Mouse (Mus musculus) liver, embryonic 12.5 days (tissue): ENCODE results near the gene Kncn. TPM values are rescaled to one million over a fixed set of nuclear protein-coding genes. Genes with fewer than 3 reads are reported as not detected.

Experiments used
- ATAC-seq: fragments of 200-750 bp; cut with Nextera tagmentation; 2 replicates; pipeline ENCODE4 v1.8.0; 2017; ENCODE audit warnings: moderate number of reproducible peaks, mild to moderate bottlenecking, moderate library complexity
- H3K27ac ChIP-seq: fragments of 300-500 bp; sonication (generic); 2 replicates; pipeline ENCODE4 v1.5.1; 2016; ENCODE audit warnings: mild to moderate bottlenecking
- H3K27me3 ChIP-seq: fragments of 300-500 bp; sonication (generic); replicated peaks from 2 replicates; pipeline ENCODE4 v1.6.1; 2016; ENCODE audit warnings: mild to moderate bottlenecking, moderate library complexity
- H3K36me3 ChIP-seq: fragments of 300-500 bp; sonication (generic); 2 replicates; pipeline ENCODE4 v1.6.1; 2016; ENCODE audit warnings: mild to moderate bottlenecking, moderate library complexity
- H3K4me1 ChIP-seq: fragments of 300-500 bp; sonication (generic); 2 replicates; pipeline ENCODE4 v1.6.1; 2016
- H3K4me2 ChIP-seq: fragments of 300-500 bp; sonication (generic); 2 replicates; pipeline ENCODE4 v1.6.1; 2016; ENCODE audit warnings: mild to moderate bottlenecking, moderate library complexity
- H3K4me3 ChIP-seq: fragments of 300-500 bp; sonication (generic); 2 replicates; pipeline ENCODE4 v1.5.1; 2016; ENCODE audit warnings: mild to moderate bottlenecking, moderate library complexity
- H3K9ac ChIP-seq: fragments of 300-500 bp; sonication (generic); 2 replicates; pipeline ENCODE4 v1.6.1; 2016; ENCODE audit warnings: mild to moderate bottlenecking, moderate library complexity
- H3K9me3 ChIP-seq: fragments of 300-500 bp; sonication (generic); replicated peaks from 2 replicates; pipeline ENCODE4 v1.6.1; 2016; ENCODE audit warnings: mild to moderate bottlenecking, moderate library complexity
- WGBS: fragments of 180-500 bp; shearing (Covaris S2); methylation state at CpG from one replicate; pipeline ENCODE4 v1.1.7; 2016; ENCODE audit not compliant: insufficient replicate concordance; 5-methylcytosine and 5-hydroxymethylcytosine counted together
- polyA plus RNA-seq: library from polyadenylated mRNA; unstranded; fragments of >200 nt; fragmentation: Nextera tagmentation; extraction: Ambion mirVana; gene quantifications from 2 replicates; pipeline ENCODE4 v1.2.1, GENCODE M21; 2016

Gene Kncn
- polyA plus RNA-seq, 1 experiment from 2014 or later, result not detected

DNA sequence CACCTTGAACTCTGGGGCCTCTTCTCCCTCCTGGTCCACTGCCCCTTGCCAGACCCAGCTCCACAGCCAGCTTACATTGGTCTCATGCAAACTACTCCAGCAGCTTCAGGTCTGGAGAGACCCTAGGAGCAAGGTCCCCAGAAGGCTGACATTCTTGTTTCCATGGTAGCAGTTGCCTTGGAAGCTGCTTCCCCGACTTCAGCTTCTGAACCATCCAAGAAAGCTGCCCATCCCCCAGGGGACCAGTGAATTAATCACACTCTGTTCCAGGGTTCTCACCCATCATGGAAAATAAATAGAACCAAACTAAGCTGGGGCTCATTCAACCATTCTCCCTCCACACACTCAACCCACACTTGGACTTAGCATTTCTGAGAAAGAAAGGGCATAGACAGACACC, 3.0 kb upstream of the Kncn start:
- no peaks in the 10 kb centered on the region for H3K9me3 ChIP-seq
- no peak overlapping the region for H3K4me2 ChIP-seq
- WGBS, result 46% methylated on average over 1 of the region's 1 CpGs
- H3K27ac ChIP-seq, result no peak overlapping the region
- peaks cover 26% of the 10 kb centered on the region for H3K36me3 ChIP-seq
- H3K4me3 ChIP-seq, result no peak overlapping the region
- H3K9ac ChIP-seq, result no peak overlapping the region
- no peak for ATAC-seq
- H3K4me1 ChIP-seq, result 0 out of 2 replicates have a peak, but pooled peaks cover 4% of the 10 kb centered on the region
- peaks cover 29% of the 10 kb centered on the region for H3K27me3 ChIP-seq

GRCm38 (mm10) chr4:115882195-115882594, 2.0 kb upstream of the Kncn start:
- Histone ChIP-seq H3K4me1 (0 out of 2 replicates have a peak, but pooled peaks cover 4% of the 10 kb centered on the region), H3K36me3 (peaks cover 16% of the 10 kb centered on the region), H3K27ac (no peak overlapping the region), H3K4me2 (no peak overlapping the region), H3K9ac (no peak overlapping the region), H3K4me3 (no peak overlapping the region), H3K27me3 (peaks cover 37% of the 10 kb centered on the region), H3K9me3 (no peaks in the 10 kb centered on the region)
- 43% methylated on average over 4 of the region's 4 CpGs for WGBS
- no peak for ATAC-seq

- H3K4me3 ChIP-seq, result no peak overlapping the region
- no peaks in the 10 kb centered on the region for H3K36me3 ChIP-seq
- WGBS, result 56% methylated on average over 3 of the region's 3 CpGs
- H3K9ac ChIP-seq, result no peak overlapping the region
- ATAC-seq, result no peak
- H3K4me1 ChIP-seq, result 0 out of 2 replicates have a peak, but pooled peaks cover 2% of the 10 kb centered on the region
- H3K4me2 ChIP-seq, result no peak overlapping the region
- H3K9me3 ChIP-seq, result no peaks in the 10 kb centered on the region
- H3K27me3 ChIP-seq, result peaks cover 65% of the 10 kb centered on the region
- no peak overlapping the region for H3K27ac ChIP-seq
Observed at GRCm38 (mm10) chr4:115885846-115886245, 1.6 kb downstream of the Kncn start.

DNA sequence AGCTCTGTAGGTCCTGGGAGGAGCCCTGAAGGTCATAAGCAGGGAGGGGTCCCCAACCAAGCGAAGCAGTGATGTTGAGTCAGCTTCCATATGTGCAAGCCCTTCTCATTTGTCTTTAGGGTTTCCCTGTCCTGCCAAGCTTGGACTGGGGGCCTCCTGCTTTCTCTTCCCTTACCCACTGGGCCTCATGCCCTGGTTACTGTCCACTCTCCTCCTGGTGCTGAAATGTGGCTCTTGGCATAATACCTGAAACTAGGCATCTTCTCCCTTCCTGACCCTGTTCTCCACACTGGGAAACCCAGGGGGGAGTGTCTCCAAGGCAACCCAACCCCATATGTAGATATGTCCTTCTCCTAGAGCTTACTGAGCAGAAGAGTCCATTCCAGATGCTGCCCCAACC, 2.7 kb downstream of the Kncn start:
- Histone ChIP-seq H3K4me2 (no peak overlapping the region), H3K27me3 (peaks cover 76% of the 10 kb centered on the region), H3K4me3 (no peak overlapping the region), H3K9ac (no peak overlapping the region), H3K36me3 (no peaks in the 10 kb centered on the region), H3K9me3 (no peaks in the 10 kb centered on the region), H3K4me1 (0 out of 2 replicates have a peak, but pooled peaks cover 2% of the 10 kb centered on the region), H3K27ac (no peak overlapping the region)
- WGBS, result 39% methylated on average over 1 of the region's 1 CpGs
- no peak for ATAC-seq

GRCm38 (mm10) chr4:115890066-115890465, 5.9 kb downstream of the Kncn start:
- H3K9ac ChIP-seq, result no peak overlapping the region
- peaks cover 74% of the 10 kb centered on the region for H3K27me3 ChIP-seq
- H3K9me3 ChIP-seq, result no peaks in the 10 kb centered on the region
- H3K36me3 ChIP-seq, result no peaks in the 10 kb centered on the region
- H3K4me2 ChIP-seq, result peak overlapping the region; percentile 50
- ATAC-seq, result no peak
- 0 out of 2 replicates have a peak, but pooled peaks cover 2% of the 10 kb centered on the region for H3K4me1 ChIP-seq
- 15% methylated on average over 6 of the region's 6 CpGs for WGBS
- H3K4me3 ChIP-seq, result no peak overlapping the region
- H3K27ac ChIP-seq, result no peak overlapping the region

- Histone ChIP-seq H3K27ac (no peak within 1 kb of the TSS), H3K4me3 (no peak within 1 kb of the TSS), H3K27me3 (peaks cover 74% of the 10 kb centered on the region), H3K4me1 (0 out of 2 replicates have a peak, but pooled peaks cover 2% of the 10 kb centered on the region), H3K9me3 (no peaks in the 10 kb centered on the region), H3K9ac (no peak within 1 kb of the TSS), H3K36me3 (no peaks in the 10 kb centered on the region), H3K4me2 (peak within 1 kb of the TSS; percentile 50)
- ATAC-seq, result no peak
- 6% methylated on average over 31 of the region's 31 CpGs for WGBS
Observed at GRCm38 (mm10) chr4:115890553-115890952, 6.4 kb downstream of the Kncn start, which contains the start of gene 6430628N08Rik. 6430628N08Rik (plus strand) TSS chr4:115890665.

DNA sequence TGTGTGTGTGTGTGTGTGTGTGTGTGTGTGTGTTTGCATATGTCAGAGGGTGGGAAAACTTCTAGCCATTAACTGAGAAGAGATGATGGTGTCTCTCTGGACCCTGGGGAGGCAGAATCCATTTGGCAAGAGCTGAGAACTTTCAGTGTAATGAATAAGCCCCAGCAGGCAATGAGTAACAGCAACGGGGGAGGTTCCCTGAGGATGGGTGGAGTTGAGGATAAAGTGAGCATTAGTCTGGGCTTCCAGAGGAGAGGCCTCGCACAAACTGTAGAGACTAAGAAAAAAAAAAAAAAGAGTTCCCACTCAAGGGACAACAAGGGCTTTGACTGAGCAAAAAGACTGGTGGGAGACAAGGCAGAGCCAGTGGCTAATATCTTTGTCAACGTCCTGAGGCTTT, 10.1 kb downstream of the Kncn start:
- 35% methylated on average over 3 of the region's 3 CpGs for WGBS
- Histone ChIP-seq H3K9ac (no peak overlapping the region), H3K27me3 (peaks cover 85% of the 10 kb centered on the region), H3K9me3 (no peaks in the 10 kb centered on the region), H3K27ac (no peak overlapping the region), H3K36me3 (no peaks in the 10 kb centered on the region), H3K4me3 (no peak overlapping the region), H3K4me2 (no peak overlapping the region), H3K4me1 (0 out of 2 replicates have a peak, but pooled peaks cover 8% of the 10 kb centered on the region)
- ATAC-seq, result no peak

DNA sequence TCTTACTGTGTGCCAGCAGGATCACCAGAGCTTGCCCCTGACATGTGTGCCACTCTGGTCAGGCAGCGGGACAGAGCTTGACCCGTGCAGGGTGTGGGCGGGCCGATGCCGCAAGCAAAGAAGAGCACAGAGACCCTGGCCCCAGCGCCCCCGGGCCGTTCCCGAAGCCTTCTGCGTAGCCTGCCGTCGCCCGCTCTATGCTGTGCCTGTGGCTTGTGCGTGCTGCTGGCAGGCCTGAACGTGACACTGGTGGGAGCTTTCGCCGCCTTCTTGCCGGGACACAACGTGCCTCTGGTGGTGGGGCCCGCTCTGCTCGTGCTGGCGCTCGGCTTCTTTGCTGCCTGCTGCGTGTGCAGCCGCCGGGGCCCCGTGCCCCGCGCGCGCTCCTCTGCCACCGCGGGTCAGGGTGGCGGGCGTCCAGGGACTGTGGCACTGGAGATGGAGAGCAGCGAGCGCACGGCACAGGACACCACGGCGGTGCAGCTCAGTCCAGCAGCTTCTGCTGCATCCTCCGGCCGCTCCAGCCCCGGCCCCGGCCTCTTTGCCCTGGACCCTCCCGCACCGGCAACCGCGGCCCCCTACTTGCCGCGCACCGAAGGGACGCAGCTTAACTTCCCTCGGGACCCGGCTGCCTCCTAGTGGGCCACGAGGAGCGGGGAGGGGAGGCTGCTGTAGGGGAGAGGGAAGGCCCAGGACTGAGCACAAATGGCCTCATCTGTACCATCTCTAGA, 13.9 kb downstream of the Kncn start:
- peaks cover 85% of the 10 kb centered on the region for H3K27me3 ChIP-seq
- H3K9me3 ChIP-seq, result no peaks in the 10 kb centered on the region
- H3K9ac ChIP-seq, result no peak overlapping the region
- H3K27ac ChIP-seq, result no peak overlapping the region
- H3K4me3 ChIP-seq, result peak overlapping the region; percentile 38
- no peaks in the 10 kb centered on the region for H3K36me3 ChIP-seq
- ATAC-seq, result no peak
- H3K4me1 ChIP-seq, result 0 out of 2 replicates have a peak, but pooled peaks cover 6% of the 10 kb centered on the region
- WGBS, result 2% methylated on average over 56 of the region's 56 CpGs
- peak overlapping the region; percentile 59 for H3K4me2 ChIP-seq

- Histone ChIP-seq H3K4me1 (0 out of 2 replicates have a peak, but pooled peaks cover 5% of the 10 kb centered on the region), H3K27ac (no peak overlapping the region), H3K27me3 (peaks cover 96% of the 10 kb centered on the region), H3K4me3 (no peak overlapping the region), H3K9me3 (no peaks in the 10 kb centered on the region), H3K9ac (no peak overlapping the region), H3K36me3 (no peaks in the 10 kb centered on the region), H3K4me2 (no peak overlapping the region)
- ATAC-seq, result no peak
- WGBS, result 20% methylated on average over 5 of the region's 5 CpGs
Observed at GRCm38 (mm10) chr4:115902816-115903215, 18.6 kb downstream of the Kncn start.

DNA sequence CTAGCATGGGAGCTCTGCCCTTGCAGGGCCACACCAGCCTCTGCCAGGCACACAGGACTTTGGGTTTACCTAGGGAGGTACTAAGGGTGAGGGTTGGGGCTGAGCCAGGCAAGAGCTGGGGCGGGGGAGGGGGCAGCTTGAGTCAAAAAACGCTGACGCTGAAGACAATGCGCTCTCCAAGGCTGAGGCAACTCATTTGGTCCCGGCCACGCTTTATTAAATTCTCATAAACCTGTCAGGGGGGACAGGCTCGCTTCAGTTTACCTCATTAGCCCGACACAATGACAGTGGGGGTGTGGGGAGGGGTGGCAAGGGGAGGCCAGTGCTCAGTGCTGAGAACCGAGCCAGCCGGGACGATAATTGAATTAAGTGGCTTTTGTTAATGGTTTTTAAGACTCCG, 20.2 kb downstream of the Kncn start:
- WGBS, result 26% methylated on average over 12 of the region's 12 CpGs
- no peaks in the 10 kb centered on the region for H3K36me3 ChIP-seq
- H3K4me2 ChIP-seq, result no peak overlapping the region
- H3K27ac ChIP-seq, result no peak overlapping the region
- H3K27me3 ChIP-seq, result peaks cover 96% of the 10 kb centered on the region
- H3K9ac ChIP-seq, result no peak overlapping the region
- no peak for ATAC-seq
- no peaks in the 10 kb centered on the region for H3K4me1 ChIP-seq
- no peaks in the 10 kb centered on the region for H3K9me3 ChIP-seq
- H3K4me3 ChIP-seq, result no peak overlapping the region

DNA sequence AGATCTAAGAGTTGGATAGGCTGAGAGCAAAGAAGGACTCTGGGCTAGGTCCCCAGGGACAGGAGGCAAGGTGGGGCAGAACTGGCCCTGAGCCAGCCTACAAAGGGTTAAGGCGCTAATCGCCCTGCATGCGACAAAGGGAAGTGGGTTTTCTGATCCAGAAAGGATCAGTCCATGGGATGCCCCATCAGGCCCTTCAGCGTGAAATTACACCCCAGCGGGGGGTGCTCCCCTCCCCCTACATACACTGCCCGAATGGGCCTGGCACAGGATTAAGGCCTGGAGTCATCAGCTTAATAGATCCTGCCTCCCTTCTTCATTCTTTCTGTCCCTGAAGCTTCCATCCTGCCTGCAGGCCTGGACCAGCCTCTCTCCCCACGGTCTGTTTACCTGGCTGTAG, 21.5 kb downstream of the Kncn start:
- WGBS, result 19% methylated on average over 7 of the region's 7 CpGs
- Histone ChIP-seq H3K27ac (no peak overlapping the region), H3K4me2 (no peak overlapping the region), H3K4me1 (no peaks in the 10 kb centered on the region), H3K36me3 (no peaks in the 10 kb centered on the region), H3K27me3 (peaks cover 95% of the 10 kb centered on the region), H3K4me3 (no peak overlapping the region), H3K9ac (no peak overlapping the region), H3K9me3 (no peaks in the 10 kb centered on the region)
- ATAC-seq, result no peak

- Histone ChIP-seq H3K9me3 (no peaks in the 10 kb centered on the region), H3K4me3 (no peak overlapping the region), H3K27ac (no peak overlapping the region), H3K4me1 (no peaks in the 10 kb centered on the region), H3K36me3 (no peaks in the 10 kb centered on the region), H3K9ac (no peak overlapping the region), H3K27me3 (peaks cover 96% of the 10 kb centered on the region), H3K4me2 (no peak overlapping the region)
- WGBS, result 57% methylated on average over 3 of the region's 3 CpGs
- ATAC-seq, result no peak
Observed at GRCm38 (mm10) chr4:115906791-115907190, 22.6 kb downstream of the Kncn start.
